Mouse (Mus musculus) small intestine, adult 2 months (tissue): ENCODE data around the gene Slc9a2.

Experiments used
- CTCF ChIP-seq: fragments of 200-500 bp; IDR thresholded peaks from 2 replicates; pipeline ENCODE4 v1.5.1; 2012; ENCODE audit warnings: low read depth, mild to moderate bottlenecking, control low read depth, inconsistent platforms, low read length, moderate library complexity, mixed read lengths; ENCODE audit not compliant: insufficient replicate concordance, insufficient read length; ENCODE audit errors: extremely low read depth
- POLR2A ChIP-seq: fragments of 200-500 bp; IDR thresholded peaks from 2 replicates; pipeline ENCODE4 v1.6.1; 2012; ENCODE audit warnings: low read depth, mild to moderate bottlenecking, control low read depth, inconsistent platforms, low read length, moderate library complexity

- no peak for TF ChIP-seq CTCF
- no peak for TF ChIP-seq POLR2A
Observed at GRCm38 (mm10) chr1:40740739-40741138, 60.4 kb downstream of the Slc9a2 start.
